Mouse (Mus musculus) liver, postnatal 0 days (tissue): ENCODE measurements around the gene Gpcpd1. TPM values are rescaled to one million over a fixed set of nuclear protein-coding genes. Genes with fewer than 3 reads are reported as not detected.

Source experiments
- ATAC-seq: fragments of 200-750 bp; cut with Nextera tagmentation; 2 replicates; pipeline ENCODE4 v1.8.0; 2017; ENCODE audit warnings: mild to moderate bottlenecking, moderate library complexity
- DNase-seq: peaks from one replicate; pipeline ENCODE4 v3.0.0-alpha.2; 2016
- H3K27ac ChIP-seq: fragments of 300-500 bp; sonication (generic); 2 replicates; pipeline ENCODE4 v1.5.1; 2014; ENCODE audit warnings: antibody characterized with exemption, moderate library complexity, mild to moderate bottlenecking, low read depth
- H3K27me3 ChIP-seq: fragments of 300-500 bp; sonication (generic); 2 replicates; pipeline ENCODE4 v1.6.1; 2014; ENCODE audit warnings: low read length, control low read depth, mixed read lengths; ENCODE audit not compliant: insufficient read depth
- H3K36me3 ChIP-seq: fragments of 300-500 bp; sonication (generic); replicated peaks from 2 replicates; pipeline ENCODE4 v1.6.1; 2014; ENCODE audit warnings: mild to moderate bottlenecking, control low read depth, low read length, moderate library complexity, mixed read lengths; ENCODE audit not compliant: insufficient read depth
- H3K4me1 ChIP-seq: fragments of 300-500 bp; sonication (generic); 2 replicates; pipeline ENCODE4 v1.6.1; 2014; ENCODE audit warnings: antibody characterized with exemption, mild to moderate bottlenecking, control low read depth; ENCODE audit not compliant: insufficient read depth
- H3K4me2 ChIP-seq: fragments of 300-500 bp; sonication (generic); 2 replicates; pipeline ENCODE4 v1.6.1; 2014; ENCODE audit warnings: low read depth, mild to moderate bottlenecking, low read length, moderate library complexity, mixed read lengths
- H3K4me3 ChIP-seq: fragments of 300-500 bp; sonication (generic); 2 replicates; pipeline ENCODE4 v1.5.1; 2014; ENCODE audit warnings: low read depth, low read length
- H3K9ac ChIP-seq: fragments of 300-500 bp; sonication (generic); replicated peaks from 2 replicates; pipeline ENCODE4 v1.6.1; 2014; ENCODE audit warnings: mild to moderate bottlenecking, moderate library complexity
- H3K9me3 ChIP-seq: fragments of 300-500 bp; sonication (generic); 2 replicates; pipeline ENCODE4 v1.6.1; 2016; ENCODE audit warnings: mild to moderate bottlenecking, control low read depth, low read length, mixed read lengths
- CTCF ChIP-seq: sonication (generic); IDR thresholded peaks from 2 replicates; pipeline ENCODE4 v1.5.1; 2016; ENCODE audit warnings: antibody characterized with exemption, low read depth
- EP300 ChIP-seq: IDR thresholded peaks from 2 replicates; pipeline ENCODE4 v1.6.1; 2016; ENCODE audit warnings: antibody characterized with exemption, low read depth, mild to moderate bottlenecking
- WGBS: fragments of 180-500 bp; shearing (Covaris S2); extraction: QIAGEN DNeasy Blood & Tissue Kit; methylation state at CpG from one replicate; pipeline ENCODE4 v1.1.7; 2014; ENCODE audit not compliant: insufficient replicate concordance; 5-methylcytosine and 5-hydroxymethylcytosine counted together
- polyA plus RNA-seq: library from polyadenylated mRNA; unstranded; fragments of >200 nt; fragmentation: Nextera tagmentation; extraction: Ambion mirVana; gene quantifications from 2 replicates; pipeline ENCODE4 v1.2.1, GENCODE M21; 2015

Gene Gpcpd1
- 65.0 and 65.8 TPM in 2 replicates for polyA plus RNA-seq

- no peaks in the 10 kb centered on the region for H3K27me3 ChIP-seq
- no peak for DNase-seq
- H3K4me2 ChIP-seq: no peak within 1 kb of the TSS
- ATAC-seq: no peak
- peaks cover 4% of the 10 kb centered on the region for H3K4me1 ChIP-seq
- TF ChIP-seq CTCF (no peak), EP300 (no peak)
- no peak within 1 kb of the TSS for H3K27ac ChIP-seq
- no peak within 1 kb of the TSS for H3K4me3 ChIP-seq
- H3K36me3 ChIP-seq: no peaks in the 10 kb centered on the region
- 84% methylated on average over 7 of the region's 7 CpGs for WGBS
- no peak within 1 kb of the TSS for H3K9ac ChIP-seq
- H3K9me3 ChIP-seq: no peaks in the 10 kb centered on the region
Observed at GRCm38 (mm10) chr2:132587240-132587779, at the start of gene Gpcpd1. Gpcpd1 (minus strand) TSS chr2:132587729.

GRCm38 (mm10) chr2:132636534-132636933, 49.0 kb upstream of the Gpcpd1 start:
- Histone ChIP-seq H3K4me3 (no peak overlapping the region), H3K36me3 (no peaks in the 10 kb centered on the region), H3K9me3 (no peaks in the 10 kb centered on the region), H3K4me2 (no peak overlapping the region), H3K9ac (no peak overlapping the region), H3K4me1 (peaks cover 2% of the 10 kb centered on the region; the same call in 1 of the 2 replicates), H3K27ac (no peak overlapping the region), H3K27me3 (no peaks in the 10 kb centered on the region)
- WGBS: 87% methylated on average over 1 of the region's 1 CpGs
- DNase-seq (no peak), ATAC-seq (no peak)
- TF ChIP-seq CTCF (no peak), EP300 (no peak)

- DNase-seq (no peak), ATAC-seq (no peak)
- Histone ChIP-seq H3K27ac (no peak overlapping the region), H3K9ac (no peak overlapping the region), H3K4me2 (no peak overlapping the region), H3K27me3 (no peaks in the 10 kb centered on the region), H3K9me3 (no peaks in the 10 kb centered on the region), H3K4me3 (no peak overlapping the region), H3K36me3 (no peaks in the 10 kb centered on the region), H3K4me1 (no peaks in the 10 kb centered on the region)
- TF ChIP-seq EP300 (no peak), CTCF (no peak)
- WGBS: 86% methylated on average over 2 of the region's 2 CpGs
Observed at GRCm38 (mm10) chr2:132628626-132629025, 41.1 kb upstream of the Gpcpd1 start.

- 84% methylated on average over 1 of the region's 1 CpGs for WGBS
- no peaks in the 10 kb centered on the region for H3K27me3 ChIP-seq
- no peak for ATAC-seq
- H3K27ac ChIP-seq: no peak overlapping the region
- H3K4me1 ChIP-seq: no peaks in the 10 kb centered on the region
- H3K9me3 ChIP-seq: no peaks in the 10 kb centered on the region
- H3K4me3 ChIP-seq: no peak overlapping the region
- H3K4me2 ChIP-seq: no peak overlapping the region
- no peak for DNase-seq
- no peak for TF ChIP-seq CTCF
- TF ChIP-seq EP300: no peak
- no peak overlapping the region for H3K9ac ChIP-seq
- H3K36me3 ChIP-seq: no peaks in the 10 kb centered on the region
Observed at GRCm38 (mm10) chr2:132623092-132623491, 35.6 kb upstream of the Gpcpd1 start.

GRCm38 (mm10) chr2:132617693-132618092, 30.2 kb upstream of the Gpcpd1 start:
- DNase-seq: no peak
- Histone ChIP-seq H3K4me3 (no peak overlapping the region), H3K27me3 (no peaks in the 10 kb centered on the region), H3K4me2 (no peak overlapping the region), H3K9ac (no peak overlapping the region), H3K36me3 (no peaks in the 10 kb centered on the region), H3K4me1 (no peaks in the 10 kb centered on the region), H3K9me3 (no peaks in the 10 kb centered on the region), H3K27ac (no peak overlapping the region)
- WGBS: 70% methylated on average over 3 of the region's 3 CpGs
- TF ChIP-seq CTCF: no peak
- no peak for TF ChIP-seq EP300
- no peak for ATAC-seq

- Histone ChIP-seq H3K9me3 (no peaks in the 10 kb centered on the region; the same call in 1 of the 2 replicates), H3K9ac (no peak overlapping the region), H3K36me3 (no peaks in the 10 kb centered on the region), H3K27me3 (no peaks in the 10 kb centered on the region), H3K4me3 (no peak overlapping the region), H3K4me2 (no peak overlapping the region), H3K27ac (no peak overlapping the region), H3K4me1 (no peaks in the 10 kb centered on the region)
- WGBS: 52% methylated on average over 5 of the region's 5 CpGs
- no peak for DNase-seq
- peak; percentile 72 for ATAC-seq
- no peak for TF ChIP-seq CTCF
- TF ChIP-seq EP300: no peak
Observed at GRCm38 (mm10) chr2:132613581-132614188, 26.2 kb upstream of the Gpcpd1 start.
